Mouse (Mus musculus): Measurements from ENCODE around the gene Hoxa2.

The Hoxa2 gene

GRCm38 (mm10) chr6:52203121-52203370, 38.4 kb upstream of the Hoxa2 start:
- in situ Hi-C loops (cut with MboI, MseI): loop anchor here (5.0 to 25.0 kb wide), 2 partner anchors 66 to 341 kb away; no protein-coding TSS in a partner anchor

- in situ Hi-C loops (cut with MboI, MseI): loop anchor here (5.0 to 25.0 kb wide), 2 partner anchors 65 to 340 kb away; no protein-coding TSS in a partner anchor
These were observed 37.9 kb upstream of the Hoxa2 start for GRCm38 (mm10) chr6:52202362-52203120.

GRCm38 (mm10) chr6:52201269-52201668, 36.6 kb upstream of the Hoxa2 start:
- in situ Hi-C loops (cut with MboI, MseI): loop anchor here (5.0 to 25.0 kb wide), 2 partner anchors 64 to 339 kb away; no protein-coding TSS in a partner anchor

GRCm38 (mm10) chr6:52200751-52201250, 36.2 kb upstream of the Hoxa2 start:
- in situ Hi-C loops (cut with MboI, MseI): loop anchor here (5.0 to 25.0 kb wide), 2 partner anchors 64 to 338 kb away; no protein-coding TSS in a partner anchor

GRCm38 (mm10) chr6:52200073-52200750, 35.6 kb upstream of the Hoxa2 start:
- in situ Hi-C loops (cut with MboI, MseI): loop anchor here (5.0 to 25.0 kb wide), 2 partner anchors 63 to 338 kb away; no protein-coding TSS in a partner anchor

GRCm38 (mm10) chr6:52197271-52197670, 32.6 kb upstream of the Hoxa2 start:
- in situ Hi-C loops (cut with MboI, MseI): no loop called here

- in situ Hi-C loops (cut with MboI, MseI): no loop called here
These were observed 32.2 kb upstream of the Hoxa2 start for GRCm38 (mm10) chr6:52196811-52197210.

- in situ Hi-C loops (cut with MboI, MseI): no loop called here
These were observed 30.1 kb upstream of the Hoxa2 start for GRCm38 (mm10) chr6:52194690-52195089.

GRCm38 (mm10) chr6:52191860-52192550, 27.4 kb upstream of the Hoxa2 start:
- in situ Hi-C loops (cut with MboI, MseI): no loop called here

GRCm38 (mm10) chr6:52190906-52191810, 26.5 kb upstream of the Hoxa2 start, which contains the start of gene Hoxa4:
Hoxa4 (minus strand) TSS chr6:52191753.
- in situ Hi-C loops (cut with MboI, MseI): no loop called here

GRCm38 (mm10) chr6:52190410-52190809, 25.8 kb upstream of the Hoxa2 start:
- in situ Hi-C loops (cut with MboI, MseI): no loop called here

GRCm38 (mm10) chr6:52189909-52190308, 25.3 kb upstream of the Hoxa2 start:
- in situ Hi-C loops (cut with MboI, MseI): no loop called here

- in situ Hi-C loops (cut with MboI, MseI): no loop called here
These were observed 24.6 kb upstream of the Hoxa2 start for GRCm38 (mm10) chr6:52189172-52189591.

GRCm38 (mm10) chr6:52186500-52186899, 21.9 kb upstream of the Hoxa2 start:
- in situ Hi-C loops (cut with MboI, MseI): no loop called here

GRCm38 (mm10) chr6:52185834-52186233, 21.2 kb upstream of the Hoxa2 start:
- in situ Hi-C loops (cut with MboI, MseI): no loop called here

- in situ Hi-C loops (cut with MboI, MseI): no loop called here
These were observed 20.6 kb upstream of the Hoxa2 start for GRCm38 (mm10) chr6:52185222-52185621.

- in situ Hi-C loops (cut with MboI, MseI): no loop called here
These were observed 20.0 kb upstream of the Hoxa2 start for GRCm38 (mm10) chr6:52184668-52185067.

GRCm38 (mm10) chr6:52183311-52184080, 18.9 kb upstream of the Hoxa2 start:
- in situ Hi-C loops (cut with MboI, MseI): no loop called here

GRCm38 (mm10) chr6:52182793-52183192, 18.2 kb upstream of the Hoxa2 start:
- in situ Hi-C loops (cut with MboI, MseI): no loop called here

GRCm38 (mm10) chr6:52182030-52182429, 17.4 kb upstream of the Hoxa2 start:
- in situ Hi-C loops (cut with MboI, MseI): no loop called here

Data from regulatory T cell (primary cell).